Mouse (Mus musculus): ENCODE results near the gene Usf3.

The Usf3 gene

GRCm38 (mm10) chr16:44173966-44174530 lies 1.0 kb downstream of the Usf3 start:
- DNase-seq (ENCODE audit: extremely low spot score): peak; percentile 6

DNA sequence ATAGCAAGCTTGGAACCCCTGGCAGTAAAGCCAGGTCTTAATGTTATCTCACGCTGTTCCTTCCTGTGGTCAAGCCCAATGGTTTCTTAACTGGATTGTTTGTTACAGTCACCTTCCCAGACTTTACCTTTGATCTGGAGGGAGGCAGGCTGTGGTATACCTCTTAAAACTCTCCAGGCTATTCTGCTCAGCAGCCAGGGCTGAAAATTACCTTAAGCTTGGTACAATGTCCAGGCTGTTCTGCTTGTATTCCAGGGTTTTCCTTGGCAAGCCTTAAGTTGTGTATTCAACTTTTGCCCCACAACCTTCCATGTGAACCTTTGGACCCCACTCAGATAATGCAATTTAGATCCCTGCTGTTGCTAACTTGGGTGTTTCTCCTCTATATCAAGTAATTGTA lies 2.0 kb downstream of the Usf3 start:
- no peak for DNase-seq (ENCODE audit: extremely low spot score)

- no peak for DNase-seq (ENCODE audit: extremely low spot score)
Measured at GRCm38 (mm10) chr16:44176511-44176910, 3.5 kb downstream of the Usf3 start.

GRCm38 (mm10) chr16:44178555-44178954 lies 5.5 kb downstream of the Usf3 start:
- DNase-seq (ENCODE audit: extremely low spot score): no peak

- DNase-seq (ENCODE audit: extremely low spot score): no peak
Measured at GRCm38 (mm10) chr16:44182597-44182996, 9.6 kb downstream of the Usf3 start.

- DNase-seq (ENCODE audit: extremely low spot score): no peak
Measured at GRCm38 (mm10) chr16:44184769-44185168, 11.7 kb downstream of the Usf3 start.

DNA sequence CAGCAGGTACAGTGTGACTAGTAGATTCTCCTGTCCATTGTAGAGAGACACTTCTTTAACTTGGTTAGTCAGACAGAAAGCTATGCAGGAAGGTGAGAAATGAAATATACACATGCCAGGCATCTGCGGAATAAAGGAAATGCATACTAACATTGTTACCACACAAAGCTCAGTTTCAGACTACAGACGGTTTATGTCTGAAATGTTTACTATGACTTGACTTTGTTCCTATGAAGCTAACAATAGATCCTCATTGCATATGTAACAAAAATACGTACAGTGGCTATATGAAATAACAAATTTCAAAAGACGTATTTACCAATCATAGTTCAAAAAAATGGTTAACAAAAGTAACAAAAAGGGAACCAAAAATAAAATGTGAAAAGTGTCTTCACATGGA lies 14.1 kb downstream of the Usf3 start:
- DNase-seq (ENCODE audit: extremely low spot score): no peak

GRCm38 (mm10) chr16:44188766-44189165 lies 15.7 kb downstream of the Usf3 start:
- no peak for DNase-seq (ENCODE audit: extremely low spot score)

- DNase-seq (ENCODE audit: extremely low spot score): no peak
Measured at GRCm38 (mm10) chr16:44190032-44190431, 17.0 kb downstream of the Usf3 start.

DNA sequence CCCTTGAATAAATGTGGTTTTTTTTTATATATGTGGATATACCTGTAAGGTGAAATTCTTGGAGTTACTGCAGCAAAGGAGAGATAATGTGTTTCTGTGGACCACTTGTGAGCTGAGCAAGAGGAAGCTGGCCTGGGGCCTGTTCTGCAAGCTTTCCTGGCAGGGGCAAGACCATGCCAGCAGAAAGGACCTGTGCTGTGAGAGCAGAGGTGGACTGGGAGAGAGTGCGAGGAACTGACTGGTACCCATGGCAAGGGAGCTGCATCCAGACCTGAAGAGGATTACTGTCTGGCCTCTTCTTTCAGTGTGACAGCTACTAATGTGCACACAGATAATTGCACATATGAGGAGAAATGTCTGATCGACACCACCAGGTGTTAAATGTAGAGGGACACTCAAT lies 17.9 kb downstream of the Usf3 start:
- DNase-seq (ENCODE audit: extremely low spot score): no peak

- no peak for DNase-seq (ENCODE audit: extremely low spot score)
Measured at GRCm38 (mm10) chr16:44199066-44199703, 26.1 kb downstream of the Usf3 start.

DNA sequence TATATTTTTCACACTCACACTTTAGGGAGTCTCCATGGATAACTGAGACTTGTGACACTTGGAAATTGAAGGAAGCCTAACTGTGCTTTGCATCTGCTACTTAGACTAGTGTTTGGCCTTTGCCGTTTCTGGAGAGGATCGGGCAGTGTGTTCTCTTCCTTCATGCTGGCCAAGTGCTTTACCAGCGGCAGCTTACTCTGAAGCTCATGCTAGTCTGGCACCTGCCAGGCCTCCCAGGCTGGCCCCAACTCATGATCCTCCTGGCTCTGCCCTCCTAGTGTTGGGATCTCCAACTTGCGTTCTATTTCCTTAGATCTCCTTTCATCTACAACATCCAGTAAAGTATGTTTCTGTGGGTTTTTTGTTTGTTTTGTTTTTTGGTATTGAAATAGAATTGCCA lies 27.1 kb downstream of the Usf3 start:
- no peak for DNase-seq (ENCODE audit: extremely low spot score)

GRCm38 (mm10) chr16:44204331-44204730 lies 31.3 kb downstream of the Usf3 start:
- no peak for DNase-seq (ENCODE audit: extremely low spot score)

DNA sequence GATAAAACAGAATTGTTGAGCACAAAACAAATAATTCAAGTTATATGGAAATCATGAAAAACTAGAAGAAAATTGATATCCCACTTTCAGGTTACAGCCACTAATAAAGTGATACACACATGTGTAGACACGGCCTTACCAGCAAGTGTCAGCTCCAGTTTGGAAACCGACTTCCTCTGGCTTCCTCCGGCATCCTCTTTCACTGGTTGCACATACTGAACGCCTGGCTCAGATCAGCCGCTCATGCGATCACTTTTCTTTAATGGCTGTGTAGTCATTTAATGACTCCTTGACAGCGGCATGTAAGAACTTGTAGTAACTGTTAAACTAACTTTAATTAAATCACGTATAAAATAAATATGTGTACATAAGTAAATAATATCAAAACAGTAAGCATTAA lies 32.9 kb downstream of the Usf3 start:
- no peak for DNase-seq (ENCODE audit: extremely low spot score)

DNA sequence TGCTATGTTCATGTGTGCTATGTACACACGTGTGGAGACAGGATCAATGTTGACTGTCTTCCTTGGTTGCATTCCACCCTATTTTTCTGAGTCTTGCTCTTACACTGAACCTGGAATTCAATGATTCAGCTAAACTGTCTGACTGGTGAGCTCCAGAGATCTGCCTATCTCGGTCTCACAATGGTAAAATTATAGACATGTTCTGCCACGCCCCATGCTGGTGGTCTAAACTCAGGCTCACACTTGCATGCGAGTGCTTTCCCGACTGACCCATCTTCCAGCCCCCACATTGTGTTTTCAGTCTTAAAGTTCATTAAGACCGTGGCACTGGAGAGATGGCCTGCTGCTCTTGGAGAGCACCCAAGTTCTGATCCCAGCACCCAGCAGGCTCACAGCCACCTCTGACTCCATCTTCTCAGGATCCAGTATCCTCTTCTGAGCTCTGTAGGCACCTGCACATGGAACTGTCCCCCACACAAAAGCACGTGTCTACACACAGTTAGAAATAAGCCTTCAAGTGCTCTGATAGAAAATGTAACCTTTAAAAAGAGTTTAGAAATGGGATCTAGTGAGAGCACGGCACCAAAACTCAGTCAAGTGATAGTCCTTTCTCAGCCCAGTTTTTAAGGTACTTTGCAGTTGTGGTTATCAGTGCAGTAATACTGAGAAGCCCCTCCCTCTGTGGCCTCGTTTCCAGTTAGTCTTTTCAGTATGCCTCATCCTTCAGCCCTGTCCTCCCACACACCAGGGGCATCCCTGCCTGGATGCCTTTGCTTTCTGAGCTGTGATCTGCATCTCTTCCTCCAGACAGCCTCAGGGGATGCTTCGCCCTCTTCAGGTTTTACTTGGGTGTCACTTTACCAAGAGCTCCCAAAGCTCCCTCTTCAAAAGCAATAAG lies 37.4 kb downstream of the Usf3 start:
- DNase-seq (ENCODE audit: extremely low spot score): no peak

DNA sequence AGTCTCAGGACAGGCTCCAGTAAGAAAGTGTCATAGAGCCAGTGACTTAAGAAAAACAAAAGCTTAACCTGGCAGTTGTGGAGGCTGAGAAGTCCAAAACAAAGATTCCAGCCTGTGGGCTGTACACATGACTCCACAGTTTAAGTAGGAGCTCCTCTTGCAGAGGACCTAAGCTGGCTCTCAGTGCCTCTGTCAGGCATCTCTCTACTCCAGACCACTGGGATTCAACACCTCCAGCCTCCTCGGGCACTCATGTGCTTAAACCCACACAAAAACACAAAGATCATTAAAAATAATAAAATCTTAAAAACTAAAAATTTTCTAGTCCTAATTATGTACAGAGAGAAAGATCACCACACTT lies 38.0 kb downstream of the Usf3 start:
- no peak for DNase-seq (ENCODE audit: extremely low spot score)

- no peak for DNase-seq (ENCODE audit: extremely low spot score)
Measured at GRCm38 (mm10) chr16:44212703-44213102, 39.7 kb downstream of the Usf3 start.

- no peak for DNase-seq (ENCODE audit: extremely low spot score)
Measured at GRCm38 (mm10) chr16:44215513-44215912, 42.5 kb downstream of the Usf3 start.

GRCm38 (mm10) chr16:44216417-44216816 lies 43.4 kb downstream of the Usf3 start:
- no peak for DNase-seq (ENCODE audit: extremely low spot score)

GRCm38 (mm10) chr16:44221463-44221862 lies 48.4 kb downstream of the Usf3 start:
- DNase-seq (ENCODE audit: extremely low spot score): no peak

GRCm38 (mm10) chr16:44226706-44227291 lies 53.8 kb downstream of the Usf3 start:
- no peak for DNase-seq (ENCODE audit: extremely low spot score)

GRCm38 (mm10) chr16:44233019-44233418 lies 60.0 kb downstream of the Usf3 start:
- no peak for DNase-seq (ENCODE audit: extremely low spot score)

GRCm38 (mm10) chr16:44237836-44238235 lies 64.8 kb downstream of the Usf3 start:
- no peak for DNase-seq (ENCODE audit: extremely low spot score)

All from embryo, embryonic 9.5 days (tissue).